Mouse (Mus musculus): ENCODE measurements around the gene U2af1l4. TPM values are rescaled to one million over a fixed set of nuclear protein-coding genes. Genes with fewer than 3 reads are reported as not detected.
A peak's percentile ranks its signal among the peaks of the same experiment; 100 is the strongest.

U2af1l4 gene
- polyA plus RNA-seq, 1 experiment from 2014 or later, result 115 TPM

GRCm38 (mm10) chr7:30562526-30563116 lies 480 bp upstream of the U2af1l4 start:
- Histone ChIP-seq H3K4me1 (ENCODE audit: control insufficient read depth in 2 of 2, insufficient read depth in 2 of 2, low read length in 2 of 2) (peaks cover 5 to 17% of the 10 kb centered on the region in 2 experiments), H3K4me2 (ENCODE audit: low read length) (peak overlapping the region; percentile 88), H3K9ac (ENCODE audit: low read length) (peak overlapping the region; percentile 90), H3K27ac (replicated peaks in 1 of 2; ENCODE audit: control insufficient read depth in 1 of 2, insufficient read depth in 1 of 2, low read depth in 2 of 2, low read length in 2 of 2) (peak overlapping the region; percentile 65 to 98), H3K4me3 (ENCODE audit: control insufficient read depth in 1 of 2, insufficient read depth in 1 of 2, low read depth in 1 of 2, low read length in 2 of 2) (peak overlapping the region; percentile 71 to 80), H3K27me3 (ENCODE audit: control insufficient read depth, insufficient read depth, low read length) (no peaks in the 10 kb centered on the region), H3K9me3 (ENCODE audit: control insufficient read depth, low read length) (no peaks in the 10 kb centered on the region), H3K36me3 (ENCODE audit: control insufficient read depth, insufficient read depth, low read length) (peaks cover 36% of the 10 kb centered on the region)
- under 1% methylated on average over 27 of the region's 27 CpGs for WGBS
- ATAC-seq (ENCODE audit: insufficient number of reproducible peaks, insufficient read depth, low FRiP score, low read depth), result no peak

GRCm38 (mm10) chr7:30563906-30564280 lies 792 bp downstream of the U2af1l4 start:
- Histone ChIP-seq H3K27ac (replicated peaks in 1 of 2; ENCODE audit: control insufficient read depth in 1 of 2, insufficient read depth in 1 of 2, low read depth in 2 of 2, low read length in 2 of 2) (peak overlapping the region; percentile 22 to 98; a peak in 2 of 4 replicates), H3K4me2 (ENCODE audit: low read length) (peak overlapping the region; percentile 71), H3K4me3 (ENCODE audit: control insufficient read depth in 1 of 2, insufficient read depth in 1 of 2, low read depth in 1 of 2, low read length in 2 of 2) (peak overlapping the region; percentile 79 to 80), H3K36me3 (ENCODE audit: control insufficient read depth, insufficient read depth, low read length) (peaks cover 48% of the 10 kb centered on the region), H3K27me3 (ENCODE audit: control insufficient read depth, insufficient read depth, low read length) (no peaks in the 10 kb centered on the region), H3K4me1 (ENCODE audit: control insufficient read depth in 2 of 2, insufficient read depth in 2 of 2, low read length in 2 of 2) (peaks cover 3 to 6% of the 10 kb centered on the region in 2 experiments; a peak in 3 of 4 replicates), H3K9ac (ENCODE audit: low read length) (peak overlapping the region; percentile 90), H3K9me3 (ENCODE audit: control insufficient read depth, low read length) (no peaks in the 10 kb centered on the region)
- no peak for ATAC-seq (ENCODE audit: insufficient number of reproducible peaks, insufficient read depth, low FRiP score, low read depth)
- WGBS, result 24% methylated on average over 6 of the region's 6 CpGs

DNA sequence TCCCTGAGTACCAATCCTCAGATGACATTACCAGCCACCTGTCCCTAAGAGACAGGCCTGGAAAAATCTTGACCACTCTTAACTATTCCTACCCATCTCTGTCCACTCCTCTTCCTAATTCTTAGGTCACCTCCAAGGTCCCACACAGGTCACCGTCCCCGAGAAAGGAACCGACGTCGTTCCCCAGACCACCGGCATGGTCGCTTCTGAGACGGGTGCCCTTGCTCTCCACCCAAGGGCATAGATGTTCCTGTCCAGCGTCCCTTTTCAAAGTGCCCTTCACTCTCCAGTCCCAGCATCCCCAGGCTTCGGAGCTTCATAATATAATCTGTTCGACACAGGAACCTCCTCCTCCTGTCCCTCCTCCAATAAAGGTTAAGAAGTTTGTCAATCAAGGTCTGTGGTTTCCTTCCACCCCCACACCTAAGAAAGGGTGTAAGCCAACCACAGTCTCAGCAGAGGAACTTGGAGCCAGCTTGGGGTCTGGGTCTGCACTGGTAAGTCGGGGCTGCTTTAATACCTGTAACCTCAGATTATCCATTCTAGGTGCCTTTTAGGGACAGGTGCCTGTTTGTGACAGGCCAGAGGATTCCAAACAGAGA lies 2.0 kb downstream of the U2af1l4 start, which contains the start of gene Igflr1:
Gene Igflr1, plus strand, starts transcription at position 458 of the 602 bp plus-strand sequence.
- peaks cover 60% of the 10 kb centered on the region for H3K36me3 ChIP-seq (ENCODE audit: control insufficient read depth, insufficient read depth, low read length)
- ATAC-seq (ENCODE audit: insufficient number of reproducible peaks, insufficient read depth, low FRiP score, low read depth), result no peak
- no peak within 1 kb of the TSS for H3K27ac ChIP-seq (replicated peaks in 1 of 2; ENCODE audit: control insufficient read depth in 1 of 2, insufficient read depth in 1 of 2, low read depth in 2 of 2, low read length in 2 of 2)
- WGBS, result 89% methylated on average over 12 of the region's 12 CpGs
- H3K27me3 ChIP-seq (ENCODE audit: control insufficient read depth, insufficient read depth, low read length), result no peaks in the 10 kb centered on the region
- no peaks in the 10 kb centered on the region for H3K9me3 ChIP-seq (ENCODE audit: control insufficient read depth, low read length)
- no peak within 1 kb of the TSS for H3K4me3 ChIP-seq (ENCODE audit: control insufficient read depth in 1 of 2, insufficient read depth in 1 of 2, low read depth in 1 of 2, low read length in 2 of 2)
- H3K9ac ChIP-seq (ENCODE audit: low read length), result no peak within 1 kb of the TSS
- H3K4me1 ChIP-seq (ENCODE audit: control insufficient read depth in 2 of 2, insufficient read depth in 2 of 2, low read length in 2 of 2), result peaks cover 2 to 3% of the 10 kb centered on the region in 2 experiments; a peak in 2 of 4 replicates
- no peak within 1 kb of the TSS for H3K4me2 ChIP-seq (ENCODE audit: low read length)

GRCm38 (mm10) chr7:30566033-30566432 lies 2.9 kb downstream of the U2af1l4 start:
- Histone ChIP-seq H3K36me3 (ENCODE audit: control insufficient read depth, insufficient read depth, low read length) (peaks cover 69% of the 10 kb centered on the region), H3K9me3 (ENCODE audit: control insufficient read depth, low read length) (no peaks in the 10 kb centered on the region), H3K4me3 (ENCODE audit: control insufficient read depth in 1 of 2, insufficient read depth in 1 of 2, low read depth in 1 of 2, low read length in 2 of 2) (no peak overlapping the region), H3K27ac (replicated peaks in 1 of 2; ENCODE audit: control insufficient read depth in 1 of 2, insufficient read depth in 1 of 2, low read depth in 2 of 2, low read length in 2 of 2) (no peak overlapping the region), H3K4me1 (ENCODE audit: control insufficient read depth in 2 of 2, insufficient read depth in 2 of 2, low read length in 2 of 2) (peaks cover 0 to 3% of the 10 kb centered on the region in 2 experiments; a peak in 1 of 4 replicates), H3K27me3 (ENCODE audit: control insufficient read depth, insufficient read depth, low read length) (no peaks in the 10 kb centered on the region), H3K9ac (ENCODE audit: low read length) (no peak overlapping the region), H3K4me2 (ENCODE audit: low read length) (no peak overlapping the region)
- 82% methylated on average over 9 of the region's 9 CpGs for WGBS
- ATAC-seq (ENCODE audit: insufficient number of reproducible peaks, insufficient read depth, low FRiP score, low read depth), result no peak

GRCm38 (mm10) chr7:30567555-30567954 lies 4.5 kb downstream of the U2af1l4 start:
- H3K27ac ChIP-seq (replicated peaks in 1 of 2; ENCODE audit: control insufficient read depth in 1 of 2, insufficient read depth in 1 of 2, low read depth in 2 of 2, low read length in 2 of 2), result no peak overlapping the region
- H3K36me3 ChIP-seq (ENCODE audit: control insufficient read depth, insufficient read depth, low read length), result peaks cover 84% of the 10 kb centered on the region
- H3K27me3 ChIP-seq (ENCODE audit: control insufficient read depth, insufficient read depth, low read length), result no peaks in the 10 kb centered on the region
- H3K9ac ChIP-seq (ENCODE audit: low read length), result no peak overlapping the region
- no peak overlapping the region for H3K4me3 ChIP-seq (ENCODE audit: control insufficient read depth in 1 of 2, insufficient read depth in 1 of 2, low read depth in 1 of 2, low read length in 2 of 2)
- WGBS, result 89% methylated on average over 11 of the region's 11 CpGs
- no peaks in the 10 kb centered on the region for H3K9me3 ChIP-seq (ENCODE audit: control insufficient read depth, low read length)
- H3K4me2 ChIP-seq (ENCODE audit: low read length), result no peak overlapping the region
- no peak for ATAC-seq (ENCODE audit: insufficient number of reproducible peaks, insufficient read depth, low FRiP score, low read depth)
- H3K4me1 ChIP-seq (ENCODE audit: control insufficient read depth in 2 of 2, insufficient read depth in 2 of 2, low read length in 2 of 2), result peaks cover 0 to 3% of the 10 kb centered on the region in 2 experiments; a peak in 1 of 4 replicates

- Histone ChIP-seq H3K9me3 (ENCODE audit: control insufficient read depth, low read length) (no peaks in the 10 kb centered on the region), H3K4me2 (ENCODE audit: low read length) (no peak overlapping the region), H3K27ac (replicated peaks in 1 of 2; ENCODE audit: control insufficient read depth in 1 of 2, insufficient read depth in 1 of 2, low read depth in 2 of 2, low read length in 2 of 2) (no peak overlapping the region), H3K9ac (ENCODE audit: low read length) (no peak overlapping the region), H3K27me3 (ENCODE audit: control insufficient read depth, insufficient read depth, low read length) (no peaks in the 10 kb centered on the region), H3K4me3 (ENCODE audit: control insufficient read depth in 1 of 2, insufficient read depth in 1 of 2, low read depth in 1 of 2, low read length in 2 of 2) (no peak overlapping the region), H3K4me1 (ENCODE audit: control insufficient read depth in 2 of 2, insufficient read depth in 2 of 2, low read length in 2 of 2) (no peaks in the 10 kb centered on the region), H3K36me3 (ENCODE audit: control insufficient read depth, insufficient read depth, low read length) (peaks cover 100% of the 10 kb centered on the region)
- WGBS, result 77% methylated on average over 5 of the region's 5 CpGs
- no peak for ATAC-seq (ENCODE audit: insufficient number of reproducible peaks, insufficient read depth, low FRiP score, low read depth)
Measured at GRCm38 (mm10) chr7:30572389-30572788, 9.3 kb downstream of the U2af1l4 start.

- H3K9ac ChIP-seq (ENCODE audit: low read length), result no peak overlapping the region
- no peak overlapping the region for H3K4me2 ChIP-seq (ENCODE audit: low read length)
- H3K27ac ChIP-seq (replicated peaks in 1 of 2; ENCODE audit: control insufficient read depth in 1 of 2, insufficient read depth in 1 of 2, low read depth in 2 of 2, low read length in 2 of 2), result no peak overlapping the region
- H3K4me1 ChIP-seq (ENCODE audit: control insufficient read depth in 2 of 2, insufficient read depth in 2 of 2, low read length in 2 of 2), result no peaks in the 10 kb centered on the region
- no peak overlapping the region for H3K4me3 ChIP-seq (ENCODE audit: control insufficient read depth in 1 of 2, insufficient read depth in 1 of 2, low read depth in 1 of 2, low read length in 2 of 2)
- H3K27me3 ChIP-seq (ENCODE audit: control insufficient read depth, insufficient read depth, low read length), result no peaks in the 10 kb centered on the region
- no peak for ATAC-seq (ENCODE audit: insufficient number of reproducible peaks, insufficient read depth, low FRiP score, low read depth)
- 55% methylated on average over 2 of the region's 2 CpGs for WGBS
- H3K36me3 ChIP-seq (ENCODE audit: control insufficient read depth, insufficient read depth, low read length), result peaks cover 100% of the 10 kb centered on the region
- H3K9me3 ChIP-seq (ENCODE audit: control insufficient read depth, low read length), result no peaks in the 10 kb centered on the region
Measured at GRCm38 (mm10) chr7:30572969-30573368, 9.9 kb downstream of the U2af1l4 start.
